Mouse (Mus musculus): ENCODE measurements around the gene 4921536K21Rik. TPM values are rescaled to one million over a fixed set of nuclear protein-coding genes. Genes with fewer than 3 reads are reported as not detected.

Gene 4921536K21Rik
- polyA plus RNA-seq, 1 experiment from 2014 or later: 0.54 TPM

DNA sequence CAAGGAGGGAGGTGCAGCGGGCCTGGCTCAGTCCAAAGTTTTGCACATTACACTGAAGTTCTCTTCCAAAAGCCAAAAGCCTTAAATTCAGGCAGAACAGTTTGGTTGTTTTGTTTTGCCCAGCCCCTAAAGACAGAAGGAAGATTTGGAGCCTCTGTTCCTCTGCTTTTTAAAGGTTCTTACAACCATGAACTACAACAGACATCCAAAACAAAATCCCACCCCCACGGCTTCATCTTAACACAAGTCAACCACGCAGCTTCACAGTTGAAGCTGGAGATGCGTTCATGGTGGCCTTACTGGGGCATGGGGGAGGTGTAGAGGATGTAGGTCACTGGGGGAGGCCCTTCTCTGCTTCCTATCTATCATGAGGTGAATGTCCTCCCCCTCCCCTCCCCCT is 43.0 kb downstream of the 4921536K21Rik start:
- no peak overlapping the region for H3K27ac ChIP-seq (ENCODE audit: low read length)

DNA sequence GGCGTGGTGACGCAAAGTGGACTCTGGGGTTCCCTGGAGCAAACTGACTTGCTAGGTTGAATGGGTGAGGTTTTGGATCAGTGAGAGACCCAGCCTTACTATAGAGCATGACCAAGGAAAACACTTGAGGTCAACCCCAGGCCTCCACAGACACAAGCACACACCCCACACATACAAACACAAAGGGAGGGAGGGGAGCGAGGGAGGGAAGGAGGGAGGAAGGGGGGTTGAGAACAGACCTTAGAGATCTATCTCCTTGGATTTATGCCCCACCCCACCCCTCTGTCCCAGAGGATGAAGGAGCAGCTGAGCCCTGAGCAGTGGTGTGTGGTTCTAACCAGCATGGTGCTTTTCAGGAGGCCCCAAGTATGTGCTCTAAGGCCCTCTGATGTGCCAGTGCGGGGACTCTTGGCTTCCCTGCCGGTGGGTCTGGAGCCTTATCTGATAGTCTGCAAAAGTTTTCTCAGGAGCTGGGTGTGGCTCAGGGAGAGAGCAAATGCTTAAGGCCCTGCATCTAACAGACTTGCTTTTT is 44.1 kb downstream of the 4921536K21Rik start:
- Histone ChIP-seq H3K27ac (ENCODE audit: low read length) (no peak overlapping the region), H3K27me3 (replicated peaks; ENCODE audit: control insufficient read depth, insufficient read depth, low read length) (no peaks in the 10 kb centered on the region), H3K9me3 (ENCODE audit: control insufficient read depth, low read length) (no peaks in the 10 kb centered on the region), H3K4me3 (replicated peaks; ENCODE audit: low read length) (no peak overlapping the region), H3K4me2 (ENCODE audit: low read length) (no peak overlapping the region), H3K36me3 (ENCODE audit: control insufficient read depth, insufficient read depth) (no peaks in the 10 kb centered on the region), H3K4me1 (replicated peaks; ENCODE audit: control insufficient read depth, insufficient read depth, low read length) (peaks cover 12% of the 10 kb centered on the region), H3K9ac (replicated peaks; ENCODE audit: low read depth, low read length) (no peak overlapping the region)
- WGBS: 72% methylated on average over 5 of the region's 5 CpGs
- no peak for ATAC-seq

More for the DNA sequence above, 43.0 kb downstream of the 4921536K21Rik start:
- Histone ChIP-seq H3K27me3 (replicated peaks; ENCODE audit: control insufficient read depth, insufficient read depth, low read length) (no peaks in the 10 kb centered on the region), H3K9ac (replicated peaks; ENCODE audit: low read depth, low read length) (no peak overlapping the region), H3K36me3 (ENCODE audit: control insufficient read depth, insufficient read depth) (no peaks in the 10 kb centered on the region), H3K4me1 (replicated peaks; ENCODE audit: control insufficient read depth, insufficient read depth, low read length) (peaks cover 12% of the 10 kb centered on the region), H3K9me3 (ENCODE audit: control insufficient read depth, low read length) (no peaks in the 10 kb centered on the region), H3K4me3 (replicated peaks; ENCODE audit: low read length) (no peak overlapping the region), H3K4me2 (ENCODE audit: low read length) (no peak overlapping the region)
- ATAC-seq: no peak
- WGBS: 88% methylated on average over 4 of the region's 4 CpGs

DNA sequence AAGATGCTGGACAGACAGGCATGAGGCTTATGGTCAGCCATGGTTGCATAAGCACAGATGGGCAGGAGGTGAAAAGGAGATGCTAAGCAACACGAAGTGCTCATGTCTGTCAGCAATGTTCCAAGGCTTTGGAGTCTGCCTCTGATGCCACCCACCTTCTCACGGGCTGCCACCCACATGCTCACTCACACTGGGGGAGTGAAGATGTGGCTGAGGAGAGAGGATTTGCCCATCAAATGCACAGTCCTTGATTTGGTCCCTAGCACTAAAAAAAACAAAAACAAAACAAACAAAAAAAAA is 44.6 kb downstream of the 4921536K21Rik start:
- ATAC-seq: no peak
- Histone ChIP-seq H3K9ac (replicated peaks; ENCODE audit: low read depth, low read length) (no peak overlapping the region), H3K9me3 (ENCODE audit: control insufficient read depth, low read length) (no peaks in the 10 kb centered on the region), H3K4me3 (replicated peaks; ENCODE audit: low read length) (no peak overlapping the region), H3K27me3 (replicated peaks; ENCODE audit: control insufficient read depth, insufficient read depth, low read length) (no peaks in the 10 kb centered on the region), H3K36me3 (ENCODE audit: control insufficient read depth, insufficient read depth) (no peaks in the 10 kb centered on the region), H3K27ac (ENCODE audit: low read length) (no peak overlapping the region), H3K4me2 (ENCODE audit: low read length) (no peak overlapping the region), H3K4me1 (replicated peaks; ENCODE audit: control insufficient read depth, insufficient read depth, low read length) (peaks cover 12% of the 10 kb centered on the region)
- 70% methylated on average over 2 of the region's 2 CpGs for WGBS

DNA sequence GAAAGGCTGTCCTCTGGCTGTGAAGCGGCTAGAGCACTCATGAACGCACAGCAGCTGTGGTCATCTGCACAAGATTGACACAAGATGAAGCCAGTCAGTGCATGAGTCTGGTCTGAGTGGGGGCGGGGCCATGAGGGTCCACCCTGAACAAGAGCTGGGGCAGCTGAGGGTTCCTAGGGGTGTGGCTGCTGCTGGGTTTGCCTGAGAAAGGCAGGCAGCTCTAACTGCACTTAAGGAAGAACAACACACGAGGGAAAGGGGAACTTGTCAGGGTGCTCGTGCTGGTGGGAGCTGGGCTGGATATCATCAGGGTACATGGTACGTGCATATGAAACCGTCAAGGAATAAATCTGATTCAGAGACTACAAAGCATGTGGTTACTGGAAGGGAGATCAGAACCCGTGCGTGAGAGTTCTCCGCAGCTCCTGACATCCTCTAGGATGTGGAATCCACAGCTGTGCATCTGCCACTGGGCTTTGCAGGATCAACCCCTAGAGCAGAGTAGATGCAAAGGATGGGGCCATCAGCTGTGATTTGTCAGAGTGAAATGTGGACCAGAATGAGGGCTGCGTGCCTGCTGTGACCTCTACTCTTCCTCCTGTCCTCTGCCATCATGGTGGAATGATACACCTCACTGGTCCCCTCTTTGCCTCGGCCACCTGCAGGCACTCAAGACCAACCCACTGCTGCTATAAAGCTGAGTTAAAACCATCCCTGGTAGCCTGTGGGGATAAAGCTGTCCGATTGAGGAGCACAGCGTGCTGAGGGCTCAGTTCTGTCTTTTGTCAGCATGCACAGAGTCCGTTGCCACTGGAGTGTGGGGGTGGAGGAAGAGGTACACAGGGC is 45.2 kb downstream of the 4921536K21Rik start:
- Histone ChIP-seq H3K36me3 (ENCODE audit: control insufficient read depth, insufficient read depth) (no peaks in the 10 kb centered on the region), H3K4me3 (replicated peaks; ENCODE audit: low read length) (no peak overlapping the region), H3K27ac (ENCODE audit: low read length) (no peak overlapping the region), H3K9me3 (ENCODE audit: control insufficient read depth, low read length) (no peaks in the 10 kb centered on the region), H3K4me1 (replicated peaks; ENCODE audit: control insufficient read depth, insufficient read depth, low read length) (peaks cover 12% of the 10 kb centered on the region), H3K9ac (replicated peaks; ENCODE audit: low read depth, low read length) (no peak overlapping the region), H3K27me3 (replicated peaks; ENCODE audit: control insufficient read depth, insufficient read depth, low read length) (no peaks in the 10 kb centered on the region), H3K4me2 (ENCODE audit: low read length) (no peak overlapping the region)
- 79% methylated on average over 15 of the region's 15 CpGs for WGBS
- ATAC-seq: no peak

DNA sequence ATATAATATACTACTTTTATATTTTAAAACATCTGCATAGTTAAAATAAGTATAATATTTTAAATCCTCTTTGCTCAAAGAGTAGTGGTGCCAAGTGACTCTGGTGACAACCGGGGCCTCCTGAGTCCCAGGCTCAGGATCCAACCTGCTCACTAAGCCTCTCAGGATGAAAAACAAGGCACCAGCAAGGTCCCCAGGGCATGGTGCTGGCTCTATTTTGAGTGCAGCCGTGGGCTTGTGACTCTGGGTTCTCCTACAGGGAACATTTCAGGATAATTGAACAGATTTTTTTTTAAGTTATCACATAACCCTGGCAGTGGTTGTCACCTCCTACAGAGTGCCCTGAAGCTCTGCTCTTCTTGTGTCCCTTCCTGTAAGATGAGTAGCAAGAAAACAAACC is 48.5 kb downstream of the 4921536K21Rik start:
- Histone ChIP-seq H3K9me3 (ENCODE audit: control insufficient read depth, low read length) (no peaks in the 10 kb centered on the region), H3K4me3 (replicated peaks; ENCODE audit: low read length) (no peak overlapping the region), H3K4me1 (replicated peaks; ENCODE audit: control insufficient read depth, insufficient read depth, low read length) (no peaks in the 10 kb centered on the region), H3K9ac (replicated peaks; ENCODE audit: low read depth, low read length) (no peak overlapping the region), H3K4me2 (ENCODE audit: low read length) (no peak overlapping the region), H3K27me3 (replicated peaks; ENCODE audit: control insufficient read depth, insufficient read depth, low read length) (no peaks in the 10 kb centered on the region), H3K27ac (ENCODE audit: low read length) (no peak overlapping the region), H3K36me3 (ENCODE audit: control insufficient read depth, insufficient read depth) (no peaks in the 10 kb centered on the region)
- no peak for ATAC-seq
- 59% methylated on average over 2 of the region's 2 CpGs for WGBS

DNA sequence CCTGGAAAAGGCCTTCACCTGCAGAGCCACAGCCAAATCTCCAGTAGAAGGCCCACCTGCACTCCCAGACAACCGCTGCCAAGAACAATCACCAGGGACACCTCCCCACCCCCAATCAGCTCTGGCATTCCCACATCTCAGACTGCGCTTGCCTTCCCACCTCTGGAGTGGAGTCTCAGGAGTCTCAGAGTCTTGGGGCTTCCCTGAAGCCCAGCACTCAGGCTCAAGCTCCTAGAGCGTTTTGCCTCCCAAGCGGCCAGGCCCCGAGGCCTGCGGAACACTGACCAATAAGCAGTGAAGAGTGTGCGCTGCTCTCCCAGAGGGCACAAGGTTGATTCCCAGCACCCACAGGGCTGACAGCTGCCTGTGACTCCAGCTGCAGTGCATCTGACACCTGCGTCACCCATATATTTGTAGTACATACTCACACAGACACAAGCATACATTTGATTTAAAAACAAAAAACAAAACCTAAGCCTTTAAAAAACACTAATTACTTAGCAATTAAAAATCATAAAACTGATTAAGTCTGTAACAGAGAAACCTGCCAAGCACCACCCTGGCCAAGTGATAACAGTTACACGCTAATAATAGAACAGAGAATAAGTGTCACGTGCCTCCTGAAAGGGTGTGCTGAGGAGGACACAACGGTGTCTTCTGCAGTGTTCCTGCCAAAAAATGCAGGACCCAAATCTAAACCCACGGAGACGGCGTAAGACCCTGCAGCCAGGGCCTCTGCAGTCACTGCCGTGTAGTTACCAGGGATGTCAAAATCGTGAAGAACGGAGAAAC is 50.8 kb downstream of the 4921536K21Rik start:
- Histone ChIP-seq H3K9ac (replicated peaks; ENCODE audit: low read depth, low read length) (no peak overlapping the region), H3K36me3 (ENCODE audit: control insufficient read depth, insufficient read depth) (no peaks in the 10 kb centered on the region), H3K4me3 (replicated peaks; ENCODE audit: low read length) (no peak overlapping the region), H3K27ac (ENCODE audit: low read length) (no peak overlapping the region), H3K9me3 (ENCODE audit: control insufficient read depth, low read length) (no peaks in the 10 kb centered on the region), H3K4me2 (ENCODE audit: low read length) (no peak overlapping the region), H3K27me3 (replicated peaks; ENCODE audit: control insufficient read depth, insufficient read depth, low read length) (no peaks in the 10 kb centered on the region), H3K4me1 (replicated peaks; ENCODE audit: control insufficient read depth, insufficient read depth, low read length) (no peaks in the 10 kb centered on the region)
- WGBS: 75% methylated on average over 17 of the region's 17 CpGs
- no peak for ATAC-seq

Other genes with a start within 250 kb of the 4921536K21Rik start
- 47.5 and 49.2 TPM in 2 replicates for gene Morc2a, start 245.9 kb downstream of the 4921536K21Rik start, polyA plus RNA-seq (2015; fragmentation: Nextera tagmentation; extraction: Ambion mirVana)
- 11.8 and 19.5 TPM in 2 replicates for gene Osbp2, start 31.2 kb downstream of the 4921536K21Rik start, polyA plus RNA-seq (2015; fragmentation: Nextera tagmentation; extraction: Ambion mirVana)
- gene Dusp18, start 142 bp upstream of the 4921536K21Rik start, polyA plus RNA-seq (2015; fragmentation: Nextera tagmentation; extraction: Ambion mirVana): 42.4 and 46.0 TPM in 2 replicates
- 11.7 and 14.6 TPM in 2 replicates for gene Slc35e4, start 19.6 kb upstream of the 4921536K21Rik start, polyA plus RNA-seq (2015; fragmentation: Nextera tagmentation; extraction: Ambion mirVana)
- 14.8 and 17.3 TPM in 2 replicates for gene Tcn2, start 37.1 kb upstream of the 4921536K21Rik start, polyA plus RNA-seq (2015; fragmentation: Nextera tagmentation; extraction: Ambion mirVana)
- gene Pes1, start 68.9 kb upstream of the 4921536K21Rik start, polyA plus RNA-seq (2015; fragmentation: Nextera tagmentation; extraction: Ambion mirVana): 73.4 and 75.5 TPM in 2 replicates
- gene 4930556J24Rik, start 81.7 kb upstream of the 4921536K21Rik start, polyA plus RNA-seq (2015; fragmentation: Nextera tagmentation; extraction: Ambion mirVana): 0.21 and 0.30 TPM in 2 replicates
- gene Gal3st1, start 88.5 kb upstream of the 4921536K21Rik start, polyA plus RNA-seq (2015; fragmentation: Nextera tagmentation; extraction: Ambion mirVana): 1.6 and 2.6 TPM in 2 replicates
- gene Sec14l4, start 136.4 kb upstream of the 4921536K21Rik start, polyA plus RNA-seq (2015; fragmentation: Nextera tagmentation; extraction: Ambion mirVana): not detected in 2 replicates
- 1.2 and 2.8 TPM in 2 replicates for gene Sec14l3, start 169.7 kb upstream of the 4921536K21Rik start, polyA plus RNA-seq (2015; fragmentation: Nextera tagmentation; extraction: Ambion mirVana)
- gene Mtfp1, start 200.3 kb upstream of the 4921536K21Rik start, polyA plus RNA-seq (2015; fragmentation: Nextera tagmentation; extraction: Ambion mirVana): 8.8 and 10.3 TPM in 2 replicates
- gene Sec14l2, start 228.3 kb upstream of the 4921536K21Rik start, polyA plus RNA-seq (2015; fragmentation: Nextera tagmentation; extraction: Ambion mirVana): 1.6 and 1.7 TPM in 2 replicates
- gene Rnf215, start 240.1 kb upstream of the 4921536K21Rik start, polyA plus RNA-seq (2015; fragmentation: Nextera tagmentation; extraction: Ambion mirVana): 51.7 and 52.6 TPM in 2 replicates

Measured in forebrain, embryonic 16.5 days (tissue).